In genomic region chr4:129124652-129125146, GRCm38 (mm10) we compare ENCODE assay signal across 9 mouse cellular contexts. TPM values are rescaled to one million over a fixed set of nuclear protein-coding genes. Genes with fewer than 3 reads are reported as not detected.
DNase-seq lines count a peak whose midpoint lies in the region.
"Had no signal": no experiment of that assay in that cellular context is flagged by ENCODE, and none has a peak within 500 bp of the region (broad histone marks: within the 10 kb centered on the region; RNA-seq: fewer than 3 reads in every experiment).

No protein-coding gene starts in this region.

- peak; percentile 85 to 92 for DNase-seq in cerebellum, postnatal 10 days
- DNase-seq in cerebellum, adult 9-10 months, result no peak
- peak; percentile 37 for DNase-seq in lung, postnatal 10 days
- DNase-seq in lung, postnatal 14 days, result no peak
- peak; percentile 87 to 89 for DNase-seq in layer of hippocampus, postnatal 36 days
- DNase-seq in retina, embryonic 14.5 days (ENCODE audit: low spot score), result peak; percentile 73
- no peak for DNase-seq in urinary bladder, postnatal 14 days (ENCODE audit: low spot score)
- DNase-seq in spleen, postnatal 10 days (ENCODE audit: low spot score in 2 of 2), result no peak
- DNase-seq: B cell, adult 2 months had no signal

RNA-seq across cellular contexts. Expression of gene Hpca, which starts 2.9 kb away (rescaled TPM):
- total RNA-seq in layer of hippocampus, postnatal 36 days (2021), result 1,000 to 10,000 TPM; 2,384 to 2,720 TPM

RNA-seq across cellular contexts. Expression of gene Fndc5, which starts 12.1 kb away (rescaled TPM):
- 10 to 100 TPM; 76.2 to 78.0 TPM for total RNA-seq in layer of hippocampus, postnatal 36 days (2021)

RNA-seq across cellular contexts. Expression of gene Tmem54, which starts 19.4 kb away (rescaled TPM):
- not detected for total RNA-seq in layer of hippocampus, postnatal 36 days (2021)

Comparison
In these comparisons a context has a peak if more than half of its experiments do, and no peak if none do; other contexts are left out.
1. DNase-seq: peak in cerebellum, postnatal 10 days (2 of 2), lung, postnatal 10 days (single experiment), layer of hippocampus, postnatal 36 days (2 of 2) and retina, embryonic 14.5 days (single experiment); none in cerebellum, adult 9-10 months (single experiment), lung, postnatal 14 days (single experiment), urinary bladder, postnatal 14 days (single experiment) and spleen, postnatal 10 days (0 of 2).